Mouse (Mus musculus): ENCODE results near the gene Sgsm2. TPM values are rescaled to one million over a fixed set of nuclear protein-coding genes. Genes with fewer than 3 reads are reported as not detected.

The Sgsm2 gene
- polyA plus RNA-seq, 1 experiment from 2014 or later, result 9.7 TPM

GRCm38 (mm10) chr11:74831606-74832451, 65.0 kb downstream of the Sgsm2 start:
- Histone ChIP-seq H3K27me3 (no peaks in the 10 kb centered on the region; the same call in 1 of the 2 replicates), H3K36me3 (ENCODE audit: poor library complexity, severe bottlenecking) (no peaks in the 10 kb centered on the region), H3K4me3 (peak overlapping the region; percentile 97), H3K4me1 (peaks cover 46% of the 10 kb centered on the region), H3K27ac (peak overlapping the region; percentile 96), H3K9me3 (replicated peaks) (no peaks in the 10 kb centered on the region), H3K4me2 (peak overlapping the region; percentile 91), H3K9ac (peak overlapping the region; percentile 96)
- WGBS, result under 1% methylated on average over 61 of the region's 61 CpGs
- peak; percentile 73 for ATAC-seq

- Histone ChIP-seq H3K27me3 (no peaks in the 10 kb centered on the region; the same call in 1 of the 2 replicates), H3K4me1 (peaks cover 42% of the 10 kb centered on the region), H3K4me2 (peak overlapping the region; percentile 91), H3K4me3 (peak overlapping the region; percentile 97), H3K9me3 (replicated peaks) (no peaks in the 10 kb centered on the region), H3K27ac (peak overlapping the region; percentile 96), H3K9ac (peak overlapping the region; percentile 96), H3K36me3 (ENCODE audit: poor library complexity, severe bottlenecking) (no peaks in the 10 kb centered on the region)
- WGBS, result under 1% methylated on average over 35 of the region's 35 CpGs
- ATAC-seq, result no peak
Measured at GRCm38 (mm10) chr11:74831191-74831605, 65.7 kb downstream of the Sgsm2 start.

GRCm38 (mm10) chr11:74830256-74831161, 66.4 kb downstream of the Sgsm2 start, which contains the start of gene Mnt:
Mnt (plus strand) TSS chr11:74830920.
- no peaks in the 10 kb centered on the region for H3K36me3 ChIP-seq (ENCODE audit: poor library complexity, severe bottlenecking)
- H3K4me2 ChIP-seq, result peak within 1 kb of the TSS; percentile 91
- peak; percentile 91 for ATAC-seq
- no peaks in the 10 kb centered on the region for H3K9me3 ChIP-seq (replicated peaks)
- peaks cover 42% of the 10 kb centered on the region for H3K4me1 ChIP-seq
- under 1% methylated on average over 70 of the region's 70 CpGs for WGBS
- H3K4me3 ChIP-seq, result peak within 1 kb of the TSS; percentile 97
- H3K9ac ChIP-seq, result peak within 1 kb of the TSS; percentile 96
- no peaks in the 10 kb centered on the region; the same call in 1 of the 2 replicates for H3K27me3 ChIP-seq
- H3K27ac ChIP-seq, result peak within 1 kb of the TSS; percentile 96

GRCm38 (mm10) chr11:74829812-74830211, 67.0 kb downstream of the Sgsm2 start:
- no peaks in the 10 kb centered on the region for H3K9me3 ChIP-seq (replicated peaks)
- peak overlapping the region; percentile 63 for H3K9ac ChIP-seq
- no peaks in the 10 kb centered on the region for H3K36me3 ChIP-seq (ENCODE audit: poor library complexity, severe bottlenecking)
- ATAC-seq, result peak; percentile 44
- H3K4me3 ChIP-seq, result peak overlapping the region; percentile 97
- H3K4me2 ChIP-seq, result peak overlapping the region; percentile 91
- H3K4me1 ChIP-seq, result peaks cover 39% of the 10 kb centered on the region
- no peaks in the 10 kb centered on the region; the same call in 1 of the 2 replicates for H3K27me3 ChIP-seq
- under 1% methylated on average over 20 of the region's 20 CpGs for WGBS
- H3K27ac ChIP-seq, result peak overlapping the region; percentile 96

- H3K4me3 ChIP-seq, result peak overlapping the region; percentile 97
- H3K36me3 ChIP-seq (ENCODE audit: poor library complexity, severe bottlenecking), result no peaks in the 10 kb centered on the region; the same call in 1 of the 2 replicates
- no peak for ATAC-seq
- peak overlapping the region; percentile 91 for H3K4me2 ChIP-seq
- peaks cover 32% of the 10 kb centered on the region for H3K4me1 ChIP-seq
- H3K9ac ChIP-seq, result no peak overlapping the region
- 11% methylated on average over 11 of the region's 11 CpGs for WGBS
- no peak overlapping the region for H3K27ac ChIP-seq
- no peaks in the 10 kb centered on the region for H3K9me3 ChIP-seq (replicated peaks)
- H3K27me3 ChIP-seq, result no peaks in the 10 kb centered on the region; the same call in 1 of the 2 replicates
Measured at GRCm38 (mm10) chr11:74828965-74829550, 67.8 kb downstream of the Sgsm2 start.

- H3K36me3 ChIP-seq (ENCODE audit: poor library complexity, severe bottlenecking), result no peaks in the 10 kb centered on the region; the same call in 1 of the 2 replicates
- WGBS, result 27% methylated on average over 2 of the region's 2 CpGs
- H3K27me3 ChIP-seq, result no peaks in the 10 kb centered on the region; the same call in 1 of the 2 replicates
- no peak overlapping the region for H3K9ac ChIP-seq
- no peak overlapping the region for H3K27ac ChIP-seq
- H3K9me3 ChIP-seq (replicated peaks), result no peaks in the 10 kb centered on the region
- no peak overlapping the region for H3K4me3 ChIP-seq
- H3K4me2 ChIP-seq, result no peak overlapping the region; the same call in 1 of the 2 replicates
- no peak for ATAC-seq
- H3K4me1 ChIP-seq, result peaks cover 26% of the 10 kb centered on the region
Measured at GRCm38 (mm10) chr11:74828404-74828931, 68.4 kb downstream of the Sgsm2 start.

- no peak overlapping the region for H3K4me2 ChIP-seq
- no peak for ATAC-seq
- peaks cover 20% of the 10 kb centered on the region for H3K4me1 ChIP-seq
- H3K9me3 ChIP-seq (replicated peaks), result no peaks in the 10 kb centered on the region
- no peaks in the 10 kb centered on the region; the same call in 1 of the 2 replicates for H3K36me3 ChIP-seq (ENCODE audit: poor library complexity, severe bottlenecking)
- 81% methylated on average over 7 of the region's 7 CpGs for WGBS
- H3K27ac ChIP-seq, result no peak overlapping the region
- no peaks in the 10 kb centered on the region; the same call in 1 of the 2 replicates for H3K27me3 ChIP-seq
- no peak overlapping the region for H3K4me3 ChIP-seq
- H3K9ac ChIP-seq, result no peak overlapping the region
Measured at GRCm38 (mm10) chr11:74827791-74828403, 69.0 kb downstream of the Sgsm2 start.

GRCm38 (mm10) chr11:74826702-74827101, 70.2 kb downstream of the Sgsm2 start:
- H3K27me3 ChIP-seq, result no peaks in the 10 kb centered on the region; the same call in 1 of the 2 replicates
- 91% methylated on average over 5 of the region's 5 CpGs for WGBS
- H3K9me3 ChIP-seq (replicated peaks), result no peaks in the 10 kb centered on the region
- H3K9ac ChIP-seq, result no peak overlapping the region
- no peaks in the 10 kb centered on the region; the same call in 1 of the 2 replicates for H3K36me3 ChIP-seq (ENCODE audit: poor library complexity, severe bottlenecking)
- no peak overlapping the region for H3K4me3 ChIP-seq
- H3K4me1 ChIP-seq, result peaks cover 15% of the 10 kb centered on the region
- H3K4me2 ChIP-seq, result no peak overlapping the region
- no peak overlapping the region for H3K27ac ChIP-seq
- no peak for ATAC-seq

GRCm38 (mm10) chr11:74826151-74826550, 70.7 kb downstream of the Sgsm2 start:
- ATAC-seq, result no peak
- H3K36me3 ChIP-seq (ENCODE audit: poor library complexity, severe bottlenecking), result no peaks in the 10 kb centered on the region; the same call in 1 of the 2 replicates
- H3K4me1 ChIP-seq, result peaks cover 15% of the 10 kb centered on the region
- no peak overlapping the region for H3K27ac ChIP-seq
- WGBS, result 83% methylated on average over 7 of the region's 7 CpGs
- no peaks in the 10 kb centered on the region; the same call in 1 of the 2 replicates for H3K27me3 ChIP-seq
- no peak overlapping the region for H3K4me3 ChIP-seq
- no peak overlapping the region for H3K4me2 ChIP-seq
- H3K9me3 ChIP-seq (replicated peaks), result no peaks in the 10 kb centered on the region
- no peak overlapping the region for H3K9ac ChIP-seq

GRCm38 (mm10) chr11:74822746-74823440, 74.0 kb downstream of the Sgsm2 start:
- no peak overlapping the region for H3K9ac ChIP-seq
- WGBS, result 88% methylated on average over 7 of the region's 7 CpGs
- H3K4me1 ChIP-seq, result no peaks in the 10 kb centered on the region
- no peaks in the 10 kb centered on the region for H3K27me3 ChIP-seq
- H3K9me3 ChIP-seq (replicated peaks), result no peaks in the 10 kb centered on the region
- no peak overlapping the region for H3K4me2 ChIP-seq
- H3K36me3 ChIP-seq (ENCODE audit: poor library complexity, severe bottlenecking), result peaks cover 10% of the 10 kb centered on the region
- no peak overlapping the region for H3K4me3 ChIP-seq
- no peak overlapping the region for H3K27ac ChIP-seq
- ATAC-seq, result no peak
